Mouse (Mus musculus) testis, adult 2 months (tissue): ENCODE measurements around the gene C8b.

Source experiments
- CTCF ChIP-seq: fragments of 200-500 bp; IDR thresholded peaks from 2 replicates; pipeline ENCODE4 v1.5.1; 2012; ENCODE audit warnings: low read depth, mild to moderate bottlenecking, inconsistent platforms, low read length, moderate library complexity; ENCODE audit not compliant: control insufficient read depth, insufficient read depth, insufficient replicate concordance
- POLR2A ChIP-seq: fragments of 200-500 bp; IDR thresholded peaks from 2 replicates; pipeline ENCODE4 v1.6.1; 2012; ENCODE audit warnings: low read depth, mild to moderate bottlenecking, inconsistent platforms, low read length, moderate library complexity; ENCODE audit not compliant: control insufficient read depth

GRCm38 (mm10) chr4:104760878-104761624, 5.1 kb upstream of the C8b start:
- TF ChIP-seq POLR2A: no peak
- no peak for TF ChIP-seq CTCF
